Mouse (Mus musculus): Measurements from ENCODE around the gene Asic4.
A peak's percentile ranks its signal among the peaks of the same experiment; 100 is the strongest.

The Asic4 gene

DNA sequence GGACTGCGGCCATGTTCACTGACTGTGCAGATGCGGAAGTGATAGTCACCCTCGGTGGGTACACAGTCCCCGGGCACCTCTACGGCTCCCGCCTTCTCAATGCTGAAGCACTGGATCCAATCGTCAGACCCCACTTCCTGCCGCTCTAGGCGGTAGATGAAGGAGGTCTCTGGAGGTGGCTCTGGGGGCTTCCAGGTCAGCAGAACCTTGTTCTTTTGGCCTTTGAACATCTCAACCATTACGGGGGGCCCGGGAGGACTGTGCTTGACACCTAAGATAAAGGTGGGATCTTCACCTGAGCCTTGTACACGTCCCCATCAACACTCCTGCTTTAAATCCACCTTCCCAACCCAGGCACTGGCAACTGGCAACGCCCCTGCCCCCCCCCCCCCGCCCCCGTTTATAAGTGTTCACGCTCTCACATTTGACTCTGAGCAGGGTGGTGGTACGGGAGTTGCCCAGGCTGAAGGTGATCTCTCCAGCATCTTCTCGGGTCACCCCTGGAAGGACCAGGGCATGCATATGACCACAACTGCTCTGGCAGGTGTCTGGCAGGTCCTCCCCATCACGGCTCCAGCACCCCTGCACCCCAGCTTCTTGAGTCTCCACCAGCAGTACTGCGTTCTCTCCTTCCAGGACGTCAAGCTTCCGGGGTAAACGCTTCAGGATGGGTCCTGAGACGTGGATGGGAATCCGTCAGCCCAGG is 52.9 kb downstream of the Asic4 start:
- DNase-seq (ENCODE audit: low spot score in 2 of 2) = no peak

DNA sequence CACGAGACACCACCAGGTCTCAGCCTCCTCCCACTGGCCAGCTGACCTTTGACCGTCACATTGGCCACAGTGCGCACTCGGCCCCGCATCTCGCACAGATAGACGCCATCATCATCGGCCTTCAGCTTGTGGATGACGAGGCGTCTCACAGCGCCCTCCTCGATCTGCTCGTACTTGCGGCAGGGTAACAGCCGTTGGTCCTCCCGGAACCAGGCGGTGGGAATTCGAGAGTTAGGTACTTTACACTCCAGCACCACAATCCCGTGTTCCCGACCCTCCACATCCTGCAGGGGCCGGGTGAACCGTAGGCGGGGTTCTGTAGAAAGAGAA is 53.4 kb downstream of the Asic4 start:
- DNase-seq (ENCODE audit: low spot score in 2 of 2) = no peak

DNA sequence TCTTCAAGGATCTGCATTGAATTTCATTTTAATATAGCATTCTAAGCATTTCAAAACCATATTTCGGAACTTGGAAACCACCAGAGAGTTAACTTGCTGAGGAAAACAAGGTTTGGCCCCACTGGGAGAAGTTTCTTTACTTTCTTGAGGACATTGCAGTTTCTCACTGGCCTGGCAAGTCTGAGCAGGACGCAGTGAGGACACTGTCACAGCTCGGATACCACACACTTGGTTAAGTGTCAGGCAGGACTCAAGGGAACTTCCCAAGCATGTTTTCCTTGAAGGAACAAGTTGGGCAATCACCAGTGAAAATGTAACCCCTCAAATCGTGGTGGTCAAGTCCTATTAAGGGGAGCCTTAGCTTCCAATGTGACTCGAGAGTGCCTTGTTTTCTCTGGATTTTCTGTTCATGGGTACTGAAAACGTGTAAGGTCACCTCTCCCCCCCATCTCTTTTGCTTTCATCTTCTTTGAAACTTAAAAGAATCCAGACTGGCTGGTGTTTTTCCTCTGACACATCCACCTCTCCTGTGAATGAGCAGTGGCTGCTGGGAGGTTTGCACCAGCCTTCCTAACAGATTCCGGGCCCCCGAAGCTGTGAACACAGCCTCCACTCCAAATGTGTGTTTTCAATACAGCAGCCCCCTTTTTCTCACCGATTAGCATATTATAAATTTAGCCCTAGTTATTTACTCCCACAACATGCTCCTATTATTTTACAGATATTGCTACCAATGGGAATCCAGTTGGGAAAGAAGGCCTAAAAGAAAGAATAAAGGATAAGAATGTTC is 54.2 kb downstream of the Asic4 start:
- no peak for DNase-seq (ENCODE audit: low spot score in 2 of 2)

DNA sequence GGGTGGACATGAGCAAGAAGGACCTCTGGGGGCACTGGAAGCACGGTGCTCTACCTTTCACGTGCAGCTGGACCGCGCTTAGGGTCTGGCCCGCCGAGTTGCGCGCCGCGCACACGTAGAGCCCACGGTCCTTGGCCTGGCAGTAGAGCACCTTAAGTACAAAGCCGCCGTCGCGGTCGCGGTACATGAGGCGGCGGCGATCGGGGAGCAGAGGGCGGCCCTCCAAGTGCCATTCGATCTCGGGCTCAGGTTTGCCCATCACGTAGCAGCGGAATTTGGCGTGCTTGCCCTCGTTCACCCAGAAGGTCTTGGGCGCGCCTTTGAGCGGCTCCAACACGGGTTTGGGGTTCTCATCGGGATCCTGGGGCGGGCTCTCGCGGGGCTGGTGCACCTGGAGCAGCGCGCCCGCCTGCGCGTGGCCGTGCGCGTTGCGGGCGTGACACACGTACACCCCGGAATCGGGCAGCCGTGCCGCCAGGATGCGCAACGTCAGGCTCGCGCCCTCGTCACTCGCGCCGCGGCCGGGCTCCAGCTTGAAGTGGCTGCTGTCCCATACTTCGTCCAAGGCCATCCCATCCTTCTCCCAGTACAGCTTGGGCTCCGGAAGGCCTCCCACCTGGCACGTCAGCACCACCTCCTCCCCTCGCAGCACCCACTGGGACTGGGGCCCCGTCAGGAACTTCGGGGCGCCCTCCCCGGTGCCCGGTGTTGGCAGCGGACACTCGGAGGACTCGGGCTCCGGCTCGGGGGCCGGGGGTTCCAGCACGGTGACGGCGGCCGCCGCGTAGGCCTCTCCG is 55.1 kb downstream of the Asic4 start:
- DNase-seq (ENCODE audit: low spot score in 2 of 2) = peak in 1 of 2 experiments; percentile 67

DNA sequence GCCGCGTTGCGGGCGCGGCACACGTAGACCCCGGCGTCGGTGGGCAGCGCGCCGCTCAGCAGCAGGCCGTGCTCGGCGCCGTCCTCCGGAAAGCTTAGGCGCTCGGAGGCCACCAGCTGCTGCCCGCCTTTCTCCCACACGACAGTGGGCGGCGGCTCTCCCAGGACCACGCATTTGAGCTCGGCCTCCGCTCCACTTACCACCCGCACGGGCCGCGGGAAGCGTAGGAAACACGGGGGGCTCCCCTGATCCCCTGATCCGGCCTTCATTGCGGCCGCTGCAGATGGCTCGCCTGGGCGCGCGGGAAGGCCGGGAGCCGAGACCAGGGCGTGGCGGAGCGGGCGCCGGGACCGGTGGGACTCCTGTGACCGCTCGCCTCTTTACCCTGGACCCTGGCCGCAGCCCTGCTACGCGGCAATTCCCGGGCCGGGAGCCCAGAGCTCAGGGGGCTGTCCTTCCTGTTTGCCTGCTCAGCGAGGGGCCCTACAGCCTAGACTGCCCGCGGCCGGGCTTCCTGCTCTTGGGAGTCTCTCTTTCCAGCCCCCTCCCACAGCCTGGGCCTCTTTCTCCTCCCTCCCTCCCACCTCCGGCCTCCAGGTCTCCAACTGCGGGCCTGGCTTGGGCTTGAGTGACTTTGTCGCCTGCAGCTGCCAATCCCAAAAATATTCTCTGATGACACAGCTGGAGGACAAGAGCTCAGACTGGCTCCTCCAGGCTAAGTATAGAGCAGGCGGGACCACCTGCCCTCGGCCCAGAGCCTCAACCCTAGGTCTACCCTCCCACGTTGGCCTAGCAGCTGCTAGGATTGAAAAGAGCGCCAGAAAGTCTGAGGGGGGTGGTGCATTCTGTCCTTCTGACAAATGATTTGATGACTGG is 56.0 kb downstream of the Asic4 start, which contains the start of gene Obsl1:
Gene Obsl1, minus strand, starts transcription at position 497 of the 876 bp plus-strand sequence.
- peak; percentile 80 to 81 for DNase-seq (ENCODE audit: low spot score in 2 of 2)

DNA sequence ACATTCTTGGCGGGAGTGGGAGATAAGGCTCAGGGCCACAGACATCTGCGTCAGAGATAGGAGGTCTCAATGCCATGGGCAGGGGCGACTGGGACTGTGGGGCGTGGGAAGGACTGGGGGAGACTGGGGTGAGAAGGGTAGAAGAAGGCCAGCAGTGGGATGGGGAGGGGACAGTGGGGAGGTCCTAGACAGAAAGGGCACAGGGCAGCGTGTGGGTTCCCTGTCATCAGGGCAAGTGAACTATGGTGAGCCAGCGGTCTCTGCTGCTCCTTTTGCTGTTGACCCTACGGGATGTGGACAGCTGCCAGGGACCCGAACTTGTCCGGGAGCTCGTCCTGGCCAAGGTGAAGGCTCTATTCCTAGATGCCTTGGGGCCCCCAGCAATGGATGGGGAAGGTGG is 56.8 kb downstream of the Asic4 start, which contains the start of gene Inha:
Gene Inha, plus strand, starts transcription at position 72 of the 400 bp plus-strand sequence.
- no peak for DNase-seq (ENCODE audit: low spot score in 2 of 2)

DNA sequence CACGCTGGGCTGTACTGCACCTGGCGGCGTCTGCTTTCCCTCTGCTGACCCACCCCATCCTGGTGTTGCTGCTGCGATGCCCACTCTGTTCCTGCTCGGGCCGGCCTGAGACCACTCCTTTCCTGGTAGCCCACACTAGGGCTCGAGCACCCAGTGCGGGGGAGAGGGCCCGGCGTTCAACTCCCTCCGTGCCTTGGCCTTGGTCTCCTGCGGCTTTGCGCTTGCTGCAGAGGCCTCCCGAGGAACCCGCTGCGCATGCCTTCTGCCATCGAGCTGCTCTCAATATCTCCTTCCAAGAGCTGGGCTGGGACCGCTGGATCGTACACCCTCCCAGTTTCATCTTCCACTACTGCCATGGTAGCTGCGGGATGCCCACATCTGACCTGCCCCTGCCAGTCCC is 59.4 kb downstream of the Asic4 start:
- DNase-seq (ENCODE audit: low spot score in 2 of 2) = no peak

DNA sequence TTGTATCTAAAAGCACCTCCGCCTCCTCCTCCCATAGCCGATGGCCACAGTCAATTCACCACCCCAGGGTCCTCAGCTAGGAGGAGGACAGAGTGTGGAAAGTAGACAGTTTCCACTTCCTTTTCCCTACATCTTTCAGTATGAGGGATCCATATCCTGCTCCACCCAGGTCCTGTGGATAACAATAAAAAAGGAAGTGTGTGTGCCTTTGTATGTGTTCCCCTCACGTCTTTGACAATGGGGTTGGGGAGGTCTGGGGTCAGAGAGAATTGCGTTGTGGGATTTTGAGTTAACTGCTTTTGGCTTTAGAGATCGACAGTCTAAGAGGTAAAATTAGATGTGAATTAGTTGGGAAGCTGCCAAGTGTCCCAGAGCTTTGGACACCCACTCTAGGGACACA is 59.9 kb downstream of the Asic4 start:
- DNase-seq (ENCODE audit: low spot score in 2 of 2) = no peak

- no peak for DNase-seq (ENCODE audit: low spot score in 2 of 2)
Observed at GRCm38 (mm10) chr1:75511437-75512210, 61.4 kb downstream of the Asic4 start.

GRCm38 (mm10) chr1:75512550-75512949 is 62.3 kb downstream of the Asic4 start:
- no peak for DNase-seq (ENCODE audit: low spot score in 2 of 2)

- no peak for DNase-seq (ENCODE audit: low spot score in 2 of 2)
Observed at GRCm38 (mm10) chr1:75516703-75517380, 66.6 kb downstream of the Asic4 start.

GRCm38 (mm10) chr1:75517984-75518383 is 67.7 kb downstream of the Asic4 start:
- DNase-seq (ENCODE audit: low spot score in 2 of 2) = no peak

- no peak for DNase-seq (ENCODE audit: low spot score in 2 of 2)
Observed at GRCm38 (mm10) chr1:75518427-75518826, 68.2 kb downstream of the Asic4 start.

- DNase-seq (ENCODE audit: low spot score in 2 of 2) = peak in 1 of 2 experiments; percentile 56
Observed at GRCm38 (mm10) chr1:75519576-75519975, 69.3 kb downstream of the Asic4 start.

DNA sequence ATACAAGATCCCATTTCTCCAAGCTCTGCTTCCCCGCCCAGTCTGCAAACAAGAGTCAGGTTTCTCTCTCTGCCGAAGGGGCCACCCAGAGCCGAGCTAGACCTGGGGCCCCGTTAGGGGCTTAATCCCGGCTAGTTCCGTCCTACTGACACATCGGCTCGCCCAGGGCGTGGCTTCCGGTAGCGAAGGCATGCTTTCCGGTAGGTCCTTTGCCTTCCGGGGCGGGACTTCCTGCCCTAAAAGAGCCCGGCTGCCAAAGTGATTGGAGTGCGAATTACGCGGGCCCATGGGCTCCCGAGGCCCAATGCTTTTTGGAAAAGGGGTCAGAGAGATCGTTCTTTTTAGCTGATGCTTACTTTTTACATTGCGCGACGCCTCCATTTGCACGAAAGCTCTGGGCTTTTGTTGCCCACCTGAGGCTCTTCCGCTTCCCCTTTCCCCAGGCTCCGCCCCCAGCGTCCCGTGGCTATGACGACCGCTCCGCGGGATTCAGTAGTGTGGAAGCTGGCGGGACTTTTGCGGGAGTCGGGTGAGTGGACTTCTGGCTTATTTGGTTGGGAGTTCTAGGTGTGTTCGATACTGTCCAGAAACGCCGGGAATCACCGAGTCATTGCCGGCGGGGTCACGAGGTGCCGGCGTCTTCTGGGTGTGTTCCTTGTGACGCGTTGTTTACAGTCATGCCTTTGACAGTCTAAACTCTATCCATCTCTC is 71.2 kb downstream of the Asic4 start, which contains the start of gene Stk11ip:
Gene Stk11ip, plus strand, starts transcription at position 209 of the 711 bp plus-strand sequence.
- peak; percentile 93 to 94 for DNase-seq (ENCODE audit: low spot score in 2 of 2)
